Mouse (Mus musculus): ENCODE results near the gene Rgs12. TPM values are rescaled to one million over a fixed set of nuclear protein-coding genes. Genes with fewer than 3 reads are reported as not detected.

Gene Rgs12
- 12.0 and 14.0 TPM in 2 replicates for polyA plus RNA-seq (2021; fragmentation: Nextera tagmentation)
- long read RNA-seq, experiment 1, partial matches to known transcripts = 42 of 62 reads
- long read RNA-seq, experiment 1, other reads (novel, unspliced or antisense) = 17 of 62 reads
- long read RNA-seq, experiment 2, full-length matches to known transcripts = 38 of 108 reads
- long read RNA-seq, experiment 2, partial matches to known transcripts = 49 of 108 reads
- long read RNA-seq, experiment 2, other reads (novel, unspliced or antisense) = 21 of 108 reads

DNA sequence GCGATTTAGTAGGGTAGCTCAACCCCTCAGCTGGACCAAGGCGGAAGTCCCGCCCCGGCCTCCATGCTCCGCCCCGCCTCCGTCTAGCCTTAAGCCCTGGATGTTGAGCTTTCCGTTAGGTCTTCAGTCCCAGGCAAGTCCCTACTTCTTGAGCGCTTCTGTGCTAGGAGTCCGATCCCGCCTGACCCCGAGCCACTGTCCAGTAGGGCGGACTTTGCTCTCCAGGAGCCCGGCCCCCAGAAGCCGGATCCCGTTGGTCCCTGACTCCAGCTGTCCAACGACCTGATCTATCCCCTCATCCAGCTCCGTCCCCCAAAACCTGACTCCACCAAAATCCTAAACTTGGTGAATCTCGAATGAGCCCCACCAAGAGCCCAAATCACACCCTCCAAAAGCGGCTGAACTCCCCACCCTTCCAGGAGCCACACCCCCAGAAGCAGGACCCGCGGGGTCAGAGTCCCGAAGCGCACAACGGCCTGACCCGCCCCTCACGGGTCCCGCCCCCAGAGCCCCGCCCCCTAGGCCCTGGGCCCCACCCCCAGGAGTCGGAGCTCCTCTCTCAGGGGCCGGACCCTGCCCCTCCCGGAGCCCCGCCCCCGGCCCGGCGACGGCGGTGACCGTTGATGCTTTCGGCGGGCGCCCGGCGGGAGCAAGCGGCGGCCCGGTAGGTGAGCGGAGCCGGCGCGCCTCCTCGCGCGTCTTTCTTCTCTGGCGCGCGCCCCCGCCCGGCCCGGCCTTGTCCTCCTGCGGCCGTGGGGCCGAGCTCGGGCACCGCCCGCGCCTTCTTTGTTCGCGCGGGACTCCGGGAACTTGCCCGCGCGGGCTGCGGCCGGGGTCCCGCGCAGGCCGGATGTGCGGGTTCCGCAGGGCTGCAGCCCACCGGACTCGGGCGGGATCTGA, at the start of gene Rgs12:
Rgs12 (plus strand) TSS at position 585 of the 900 bp plus-strand sequence.

DNA sequence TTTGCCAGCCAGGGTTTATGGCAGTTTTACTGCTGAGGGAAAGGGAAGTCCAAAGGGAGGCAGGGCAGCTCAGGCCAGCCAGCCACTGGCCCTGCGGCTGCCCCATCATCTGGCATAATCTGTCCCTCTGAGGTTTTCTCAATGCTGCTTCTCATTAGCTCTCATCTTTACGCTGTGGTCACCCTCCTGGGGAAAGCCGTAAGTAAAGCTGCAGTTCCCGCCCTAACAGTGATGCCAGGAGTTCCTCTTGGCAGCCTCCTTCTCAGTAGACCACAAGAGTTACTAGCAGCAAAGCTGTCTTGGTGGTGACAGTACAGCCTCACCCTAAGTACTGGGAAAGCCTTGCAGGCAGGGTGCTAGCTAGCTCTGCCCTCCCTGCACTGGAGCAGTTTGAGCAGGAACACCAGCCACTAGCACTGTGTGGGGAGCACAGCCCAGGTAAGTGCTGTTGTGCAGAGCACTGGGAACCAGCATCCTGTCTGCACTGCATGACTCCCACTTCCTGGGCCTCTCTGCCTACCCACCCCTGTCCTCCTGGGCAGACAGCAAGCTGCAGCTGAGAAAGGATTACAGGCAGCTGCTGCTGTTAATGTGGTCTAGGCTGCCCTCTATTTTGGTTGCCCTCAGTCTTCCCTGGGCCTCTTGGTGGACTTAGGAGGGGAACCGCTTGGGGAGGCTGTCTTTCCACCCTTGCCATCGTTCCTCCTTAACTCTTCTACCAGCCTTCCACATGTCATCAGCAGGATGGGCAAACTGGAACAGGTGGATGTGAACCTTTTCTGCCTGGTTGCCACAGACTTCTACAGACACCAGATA, 41.1 kb upstream of the Rgs12 start, which contains the start of gene Msantd1:
Msantd1 (plus strand) TSS at position 103 of the 816 bp plus-strand sequence.

DNA sequence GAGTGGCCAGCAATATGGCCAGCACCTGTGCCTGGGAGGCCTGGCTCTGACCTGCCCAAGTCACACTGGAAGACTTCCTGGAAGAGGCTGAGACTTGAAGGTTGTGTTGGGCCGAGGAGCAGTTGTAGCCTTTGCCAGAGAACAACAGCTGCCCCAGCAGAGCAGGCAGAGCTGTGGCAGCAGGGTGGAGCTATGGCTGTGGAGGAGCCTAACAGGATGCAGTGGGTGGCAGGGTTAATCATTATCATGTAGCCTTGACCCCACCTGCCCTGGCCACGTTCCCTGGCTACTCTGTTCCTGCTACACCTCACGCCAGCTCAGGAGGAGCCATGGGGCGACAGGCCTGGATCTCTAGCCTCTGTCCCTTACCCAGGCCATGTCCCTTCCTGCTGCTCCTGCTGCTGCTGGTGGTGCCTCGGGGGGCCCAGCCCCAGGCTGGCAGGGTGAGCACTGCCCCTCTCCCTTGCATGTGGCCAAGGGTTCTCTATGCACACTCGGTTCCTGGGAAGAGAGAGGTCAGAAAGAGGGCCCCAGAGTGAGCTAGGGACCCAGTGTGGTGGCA, 92.1 kb downstream of the Rgs12 start, which contains the start of gene Hgfac:
Hgfac (plus strand) TSS at position 242 of the 562 bp plus-strand sequence.

DNA sequence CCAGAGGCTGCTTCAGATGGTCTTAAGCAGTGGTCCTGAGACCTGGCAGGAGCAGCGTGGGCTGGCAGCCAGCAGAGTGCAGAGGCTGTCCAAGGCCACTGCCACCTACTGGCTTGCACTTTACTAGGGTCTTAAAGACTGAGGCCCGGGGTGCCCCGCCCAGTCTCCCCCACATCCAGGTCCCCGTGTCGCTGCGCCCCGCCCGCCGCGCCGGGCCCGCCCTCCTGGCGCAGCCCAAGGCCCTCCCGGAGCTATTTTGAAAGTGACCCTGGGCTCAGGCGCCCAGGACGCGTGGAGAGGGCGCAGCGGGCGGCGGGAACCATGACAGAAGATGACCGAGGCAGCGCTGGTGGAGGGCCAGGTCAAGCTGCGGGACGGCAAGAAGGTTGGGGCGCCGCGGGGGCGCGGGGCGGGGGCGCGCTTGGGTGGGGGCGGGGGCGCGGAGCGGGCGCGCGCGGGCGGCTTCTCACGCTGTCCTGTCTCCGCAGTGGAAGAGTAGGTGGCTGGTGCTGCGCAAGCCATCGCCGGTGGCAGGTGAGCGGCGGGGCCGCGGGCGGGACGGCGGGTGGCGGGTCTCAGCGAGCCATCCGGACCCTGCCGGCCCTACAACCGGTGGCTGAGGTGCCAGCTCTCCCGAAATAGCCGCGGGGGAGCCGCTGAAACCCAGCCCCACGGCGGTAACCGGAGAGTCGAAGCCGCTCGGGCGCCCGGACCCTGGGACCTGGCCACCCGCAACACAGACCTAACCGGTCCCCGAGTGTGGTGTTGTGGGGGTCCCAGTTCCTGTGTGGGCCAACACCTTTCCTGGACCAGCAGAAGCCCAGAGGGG, 107.6 kb downstream of the Rgs12 start, which contains the start of gene Dok7:
Dok7 (plus strand) TSS at position 163 of the 829 bp plus-strand sequence.

Small RNAs within 50 kb of the gene (microRNA-seq; reads per million reads assigned to microRNA genes)
- 11.0 reads per million, percentile 33 among the genes with 10 or more reads in this experiment for gene Mir3097

Other genes starting within 250 kb of the Rgs12 start
- 7.7 and 8.6 TPM in 2 replicates for gene Htt, start 187.7 kb upstream of the Rgs12 start, polyA plus RNA-seq (2021; fragmentation: Nextera tagmentation)
- gene Msantd1, start 41.4 kb upstream of the Rgs12 start, polyA plus RNA-seq (2021; fragmentation: Nextera tagmentation) = 3.0 and 4.1 TPM in 2 replicates
- gene Hgfac, start 92.1 kb downstream of the Rgs12 start, polyA plus RNA-seq (2021; fragmentation: Nextera tagmentation) = not detected in 2 replicates
- 6.8 and 7.4 TPM in 2 replicates for gene Dok7, start 107.3 kb downstream of the Rgs12 start, polyA plus RNA-seq (2021; fragmentation: Nextera tagmentation)
- 262 and 277 TPM in 2 replicates for gene Lrpap1, start 156.3 kb downstream of the Rgs12 start, polyA plus RNA-seq (2021; fragmentation: Nextera tagmentation)

Data from layer of hippocampus, adult 6 months (tissue).